Mouse (Mus musculus): Measurements from ENCODE around the gene Lpcat2b. TPM values are rescaled to one million over a fixed set of nuclear protein-coding genes. Genes with fewer than 3 reads are reported as not detected.

The Lpcat2b gene
- polyA plus RNA-seq, 1 experiment, result 0.10 TPM

- Histone ChIP-seq H3K27ac (ENCODE audit: insufficient read depth, low read length) (peak overlapping the region; percentile 53), H3K4me3 (ENCODE audit: insufficient read depth, low read length) (no peak overlapping the region), H3K4me1 (ENCODE audit: control insufficient read depth, insufficient read depth, low read length) (peaks cover 16% of the 10 kb centered on the region)
- TF ChIP-seq CTCF (IDR thresholded peaks at IDR 0.05; ENCODE audit: extremely low read depth, insufficient read depth, low read length) (no peak), POLR2A (IDR thresholded peaks at IDR 0.05; ENCODE audit: extremely low read depth, insufficient read depth, low read length) (no peak)
Observed at GRCm38 (mm10) chr5:107410305-107410704, 21.0 kb upstream of the Lpcat2b start.

DNA sequence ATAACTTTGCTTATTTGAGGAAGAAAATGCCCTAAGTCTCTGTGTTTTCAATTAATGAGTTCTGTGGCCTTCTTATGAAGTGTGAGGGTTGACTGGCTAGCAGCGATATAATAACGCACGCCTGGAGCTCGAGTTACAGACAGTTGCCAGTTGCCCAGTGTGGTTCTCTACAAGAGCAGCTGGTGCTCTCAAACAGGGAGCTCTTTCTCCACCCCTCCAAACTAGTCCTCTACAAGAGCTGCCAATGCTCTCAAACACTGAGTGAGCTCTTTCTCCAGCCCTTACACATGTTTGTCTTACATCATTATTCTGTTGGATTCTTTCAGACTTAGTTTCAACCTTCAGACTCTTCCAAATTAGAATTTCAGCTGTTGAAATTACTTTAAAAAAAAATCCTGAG lies 20.0 kb upstream of the Lpcat2b start:
- no peak for TF ChIP-seq CTCF (IDR thresholded peaks at IDR 0.05; ENCODE audit: extremely low read depth, insufficient read depth, low read length)
- no peak for TF ChIP-seq POLR2A (IDR thresholded peaks at IDR 0.05; ENCODE audit: extremely low read depth, insufficient read depth, low read length)
- Histone ChIP-seq H3K27ac (ENCODE audit: insufficient read depth, low read length) (no peak overlapping the region), H3K4me1 (ENCODE audit: control insufficient read depth, insufficient read depth, low read length) (peaks cover 18% of the 10 kb centered on the region), H3K4me3 (ENCODE audit: insufficient read depth, low read length) (no peak overlapping the region)

DNA sequence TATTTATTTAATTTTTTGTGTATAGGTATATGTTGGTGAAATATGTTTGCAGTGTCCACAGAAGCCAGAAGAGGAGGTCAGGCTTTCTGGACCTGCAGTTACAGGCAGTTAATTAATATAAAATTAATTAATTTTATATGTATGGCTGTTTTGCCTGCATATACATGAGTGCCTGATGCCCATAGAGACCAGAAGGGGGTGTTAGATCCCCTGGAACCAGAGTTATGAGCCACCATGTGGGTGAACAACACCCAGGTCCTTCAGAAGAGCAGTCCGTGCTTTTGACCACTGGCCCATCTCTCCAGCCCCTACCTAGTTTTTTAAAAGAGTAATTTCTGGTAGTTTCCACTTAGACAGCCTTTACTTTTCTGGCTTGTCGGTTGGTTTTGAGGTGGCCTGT lies 19.1 kb upstream of the Lpcat2b start:
- Histone ChIP-seq H3K4me1 (ENCODE audit: control insufficient read depth, insufficient read depth, low read length) (peaks cover 16% of the 10 kb centered on the region), H3K27ac (ENCODE audit: insufficient read depth, low read length) (no peak overlapping the region), H3K4me3 (ENCODE audit: insufficient read depth, low read length) (no peak overlapping the region)
- TF ChIP-seq POLR2A (IDR thresholded peaks at IDR 0.05; ENCODE audit: extremely low read depth, insufficient read depth, low read length), result no peak
- TF ChIP-seq CTCF (IDR thresholded peaks at IDR 0.05; ENCODE audit: extremely low read depth, insufficient read depth, low read length), result no peak

DNA sequence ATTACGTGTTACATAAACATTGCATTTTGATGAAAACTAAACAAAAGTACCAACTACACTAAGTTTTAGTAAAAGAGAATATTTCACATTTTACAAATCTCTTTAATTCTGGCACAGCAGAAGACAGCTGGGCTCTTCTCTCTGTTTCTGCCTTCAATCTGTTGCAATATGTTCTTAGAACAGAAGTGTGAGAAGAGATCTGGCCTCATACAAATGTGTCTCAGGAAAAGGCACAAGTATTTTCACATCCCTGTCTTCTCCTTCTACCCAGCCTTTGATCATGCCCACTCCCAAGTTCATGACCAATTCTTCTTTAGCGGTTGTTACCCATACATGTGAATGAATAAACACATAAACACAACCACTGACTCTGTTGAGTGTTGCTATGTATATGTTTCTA lies 16.3 kb upstream of the Lpcat2b start:
- Histone ChIP-seq H3K4me1 (ENCODE audit: control insufficient read depth, insufficient read depth, low read length) (peaks cover 11% of the 10 kb centered on the region), H3K4me3 (ENCODE audit: insufficient read depth, low read length) (no peak overlapping the region), H3K27ac (ENCODE audit: insufficient read depth, low read length) (peak overlapping the region; percentile 96)
- no peak for TF ChIP-seq CTCF (IDR thresholded peaks at IDR 0.05; ENCODE audit: extremely low read depth, insufficient read depth, low read length)
- TF ChIP-seq POLR2A (IDR thresholded peaks at IDR 0.05; ENCODE audit: extremely low read depth, insufficient read depth, low read length), result no peak

- TF ChIP-seq CTCF (IDR thresholded peaks at IDR 0.05; ENCODE audit: extremely low read depth, insufficient read depth, low read length) (no peak), POLR2A (IDR thresholded peaks at IDR 0.05; ENCODE audit: extremely low read depth, insufficient read depth, low read length) (no peak)
- no peaks in the 10 kb centered on the region for H3K4me1 ChIP-seq (ENCODE audit: control insufficient read depth, insufficient read depth, low read length)
- H3K4me3 ChIP-seq (ENCODE audit: insufficient read depth, low read length), result no peak overlapping the region
- no peak overlapping the region for H3K27ac ChIP-seq (ENCODE audit: insufficient read depth, low read length)
Observed at GRCm38 (mm10) chr5:107421676-107422075, 9.7 kb upstream of the Lpcat2b start.

GRCm38 (mm10) chr5:107434001-107434400 lies 2.7 kb downstream of the Lpcat2b start:
- Histone ChIP-seq H3K4me1 (ENCODE audit: control insufficient read depth, insufficient read depth, low read length) (peaks cover 2% of the 10 kb centered on the region; the same call in 1 of the 2 replicates), H3K27ac (ENCODE audit: insufficient read depth, low read length) (no peak overlapping the region), H3K4me3 (ENCODE audit: insufficient read depth, low read length) (no peak overlapping the region)
- TF ChIP-seq POLR2A (IDR thresholded peaks at IDR 0.05; ENCODE audit: extremely low read depth, insufficient read depth, low read length), result no peak
- TF ChIP-seq CTCF (IDR thresholded peaks at IDR 0.05; ENCODE audit: extremely low read depth, insufficient read depth, low read length), result no peak

- no peak overlapping the region for H3K4me3 ChIP-seq (ENCODE audit: insufficient read depth, low read length)
- H3K4me1 ChIP-seq (ENCODE audit: control insufficient read depth, insufficient read depth, low read length), result peaks cover 2% of the 10 kb centered on the region; the same call in 1 of the 2 replicates
- no peak for TF ChIP-seq POLR2A (IDR thresholded peaks at IDR 0.05; ENCODE audit: extremely low read depth, insufficient read depth, low read length)
- TF ChIP-seq CTCF (IDR thresholded peaks at IDR 0.05; ENCODE audit: extremely low read depth, insufficient read depth, low read length), result no peak
- H3K27ac ChIP-seq (ENCODE audit: insufficient read depth, low read length), result no peak overlapping the region
Observed at GRCm38 (mm10) chr5:107436185-107436584, 4.8 kb downstream of the Lpcat2b start.

- TF ChIP-seq POLR2A (IDR thresholded peaks at IDR 0.05; ENCODE audit: extremely low read depth, insufficient read depth, low read length), result no peak
- TF ChIP-seq CTCF (IDR thresholded peaks at IDR 0.05; ENCODE audit: extremely low read depth, insufficient read depth, low read length), result no peak
- no peak overlapping the region for H3K27ac ChIP-seq (ENCODE audit: insufficient read depth, low read length)
- peaks cover 2% of the 10 kb centered on the region; the same call in 1 of the 2 replicates for H3K4me1 ChIP-seq (ENCODE audit: control insufficient read depth, insufficient read depth, low read length)
- H3K4me3 ChIP-seq (ENCODE audit: insufficient read depth, low read length), result peak overlapping the region; percentile 45; the same call in 1 of the 2 replicates
Observed at GRCm38 (mm10) chr5:107436587-107437209, 5.3 kb downstream of the Lpcat2b start.

DNA sequence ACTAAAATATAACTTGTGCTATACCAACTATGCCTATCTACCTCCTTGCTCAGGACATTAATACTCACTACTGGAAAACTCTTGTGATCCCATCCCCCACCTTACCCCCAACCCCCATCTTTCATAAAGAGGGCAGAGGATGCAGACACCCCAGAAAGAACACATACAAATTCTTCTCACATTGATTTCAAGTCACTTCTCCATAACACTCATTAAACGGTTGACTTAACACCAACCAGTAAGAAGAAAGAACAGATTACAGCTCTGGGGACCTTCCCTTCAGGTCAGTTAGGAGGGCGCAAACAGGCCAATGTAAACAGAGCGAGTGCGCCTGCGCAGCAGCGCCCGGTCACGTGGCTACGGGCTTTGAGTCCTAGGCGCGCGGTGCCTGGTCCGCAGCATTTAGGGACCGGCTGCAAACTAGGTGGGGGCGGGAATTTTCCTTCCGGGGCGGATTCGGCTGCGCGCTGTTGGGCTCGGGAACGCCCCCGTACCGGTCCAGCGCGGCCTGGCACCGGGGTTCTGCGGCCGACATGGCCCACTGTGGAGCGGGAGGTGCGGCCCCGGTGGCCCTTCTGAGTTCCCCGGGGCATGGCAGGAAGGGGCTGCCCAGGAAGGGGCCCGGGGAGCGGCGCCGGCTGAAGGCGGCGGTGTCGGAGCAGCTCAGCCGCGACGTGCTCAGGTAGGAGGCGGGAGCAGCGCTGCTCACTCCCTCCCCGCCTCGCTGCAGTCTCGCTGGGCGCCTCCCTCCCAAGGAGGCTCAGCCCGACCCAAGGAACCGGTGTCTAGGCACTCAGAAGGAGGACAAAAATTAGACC lies 6.3 kb downstream of the Lpcat2b start, which contains the start of gene Btbd8:
TSS of gene Btbd8 (plus strand) at position 534 of the 818 bp plus-strand sequence.
- Histone ChIP-seq H3K4me1 (ENCODE audit: control insufficient read depth, insufficient read depth, low read length) (peaks cover 2% of the 10 kb centered on the region; the same call in 1 of the 2 replicates), H3K27ac (ENCODE audit: insufficient read depth, low read length) (peak within 1 kb of the TSS; percentile 94), H3K4me3 (ENCODE audit: insufficient read depth, low read length) (peak within 1 kb of the TSS; percentile 45)
- TF ChIP-seq CTCF (IDR thresholded peaks at IDR 0.05; ENCODE audit: extremely low read depth, insufficient read depth, low read length) (no peak), POLR2A (IDR thresholded peaks at IDR 0.05; ENCODE audit: extremely low read depth, insufficient read depth, low read length) (peak; percentile 54; the same call in 1 of the 2 replicates)
